Mouse (Mus musculus): Measurements from ENCODE around the gene Syne3. TPM values are rescaled to one million over a fixed set of nuclear protein-coding genes. Genes with fewer than 3 reads are reported as not detected.

Gene Syne3
- polyA plus RNA-seq, 1 experiment from 2014 or later: 0.38 TPM

DNA sequence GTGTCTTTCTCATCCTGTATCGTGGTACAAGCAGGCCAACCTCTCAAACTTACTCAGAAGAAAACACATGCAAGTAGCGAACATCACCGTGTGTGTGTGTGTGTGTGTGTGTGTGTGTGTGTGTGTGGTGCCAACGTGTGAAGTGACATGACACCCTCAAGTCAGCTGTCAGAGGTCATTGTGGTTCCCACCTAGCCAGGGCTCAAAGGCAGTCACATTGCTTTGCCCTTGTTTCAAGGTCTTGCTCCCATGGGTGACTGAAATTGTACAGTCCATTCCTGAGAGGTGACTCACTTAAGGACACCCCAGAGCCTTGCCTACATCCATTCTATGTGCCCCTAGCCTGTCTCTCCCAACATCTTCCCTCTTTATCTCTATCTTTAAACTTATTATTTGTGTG, 40.0 kb downstream of the Syne3 start:
- no peaks in the 10 kb centered on the region for H3K27me3 ChIP-seq (replicated peaks; ENCODE audit: control insufficient read depth, insufficient read depth, low read length)
- WGBS: 87% methylated on average over 4 of the region's 4 CpGs
- no peak for ATAC-seq

DNA sequence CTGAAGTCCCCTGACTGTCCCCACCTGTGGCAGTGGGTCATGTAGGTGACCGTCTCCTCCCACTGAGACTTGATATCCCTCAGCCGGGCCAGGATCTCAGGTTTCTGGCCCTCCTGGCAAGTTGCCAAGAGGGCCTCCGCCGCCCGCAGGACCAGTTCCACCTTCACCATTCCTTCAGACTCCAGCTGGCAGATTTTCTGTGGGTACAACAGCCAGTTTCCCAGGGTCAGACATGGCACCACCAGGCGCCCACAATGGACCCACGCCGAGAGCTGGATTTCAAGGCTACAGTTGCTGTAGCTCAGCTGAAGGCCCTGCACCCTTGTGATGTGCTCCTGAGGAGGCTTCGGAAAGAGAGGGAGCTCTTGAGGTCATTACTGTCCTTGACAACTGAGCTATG, 40.4 kb downstream of the Syne3 start:
- Histone ChIP-seq H3K4me3 (ENCODE audit: low read length) (no peak overlapping the region), H3K9ac (ENCODE audit: low read depth, low read length) (no peak overlapping the region), H3K4me2 (ENCODE audit: low read length) (no peak overlapping the region), H3K4me1 (ENCODE audit: control insufficient read depth, insufficient read depth, low read depth, low read length) (no peaks in the 10 kb centered on the region; the same call in 1 of the 2 replicates), H3K27ac (ENCODE audit: low read depth, low read length) (no peak overlapping the region), H3K36me3 (ENCODE audit: control insufficient read depth, insufficient read depth, low read length) (no peaks in the 10 kb centered on the region), H3K27me3 (replicated peaks; ENCODE audit: control insufficient read depth, insufficient read depth, low read length) (no peaks in the 10 kb centered on the region), H3K9me3 (ENCODE audit: control insufficient read depth, low read length) (no peaks in the 10 kb centered on the region)
- ATAC-seq: no peak
- 85% methylated on average over 9 of the region's 9 CpGs for whole genome bisulfite sequencing

More for the DNA sequence above, 40.0 kb downstream of the Syne3 start:
- Histone ChIP-seq H3K27ac (ENCODE audit: low read depth, low read length) (no peak overlapping the region), H3K9me3 (ENCODE audit: control insufficient read depth, low read length) (no peaks in the 10 kb centered on the region), H3K4me3 (ENCODE audit: low read length) (no peak overlapping the region), H3K9ac (ENCODE audit: low read depth, low read length) (no peak overlapping the region), H3K4me2 (ENCODE audit: low read length) (no peak overlapping the region), H3K36me3 (ENCODE audit: control insufficient read depth, insufficient read depth, low read length) (no peaks in the 10 kb centered on the region), H3K4me1 (ENCODE audit: control insufficient read depth, insufficient read depth, low read depth, low read length) (no peaks in the 10 kb centered on the region; the same call in 1 of the 2 replicates)

DNA sequence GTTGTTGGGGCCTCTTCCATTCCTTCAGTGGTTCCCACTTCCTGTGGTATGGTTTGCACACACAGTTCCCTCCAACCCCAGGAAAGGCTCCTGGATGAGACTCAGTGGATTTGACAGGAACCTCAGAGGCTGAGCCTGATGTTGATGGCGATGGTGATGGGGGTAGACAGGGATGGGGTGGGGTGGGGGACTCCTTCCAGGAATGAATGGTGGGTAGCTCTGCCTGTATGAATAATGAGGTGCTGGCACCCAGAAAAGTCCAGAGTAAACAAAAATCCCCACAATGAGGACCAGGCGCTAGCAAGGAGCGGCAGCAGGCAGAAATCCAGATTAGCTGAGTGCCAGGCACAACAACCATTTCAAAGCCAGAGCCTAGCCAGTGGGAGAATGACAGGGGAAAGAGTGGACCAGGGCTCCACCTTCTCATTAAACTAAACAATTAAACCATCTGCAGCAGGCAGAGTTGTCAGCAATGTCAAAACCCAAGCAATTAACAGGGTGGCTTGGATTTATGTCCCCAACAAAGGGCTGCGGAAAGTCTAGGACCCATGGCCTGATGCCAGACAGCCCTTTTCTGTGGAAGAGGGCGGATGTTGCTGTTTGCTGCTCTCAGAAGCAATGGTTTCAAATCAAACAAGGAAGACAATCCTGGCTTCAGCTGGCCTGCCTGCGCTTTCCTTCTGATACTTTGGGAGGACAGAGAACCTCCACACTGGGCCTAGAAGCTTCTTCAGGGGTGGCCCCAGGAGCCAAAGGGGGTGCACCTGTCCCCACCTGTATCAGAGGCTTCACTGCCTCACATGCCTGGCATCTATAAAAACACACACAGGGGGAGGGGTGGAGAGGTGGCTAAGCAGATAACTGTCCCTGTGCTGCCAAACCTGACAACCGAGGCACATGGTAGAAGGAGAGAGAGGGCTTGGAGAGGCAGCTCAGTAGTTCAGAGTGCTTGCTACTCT, 44.4 kb downstream of the Syne3 start:
- no peak overlapping the region for H3K9ac ChIP-seq (ENCODE audit: low read depth, low read length)
- H3K4me2 ChIP-seq (ENCODE audit: low read length): no peak overlapping the region
- ATAC-seq: peak; percentile 73
- no peaks in the 10 kb centered on the region for H3K9me3 ChIP-seq (ENCODE audit: control insufficient read depth, low read length)
- no peaks in the 10 kb centered on the region for H3K36me3 ChIP-seq (ENCODE audit: control insufficient read depth, insufficient read depth, low read length)
- no peaks in the 10 kb centered on the region; the same call in 1 of the 2 replicates for H3K4me1 ChIP-seq (ENCODE audit: control insufficient read depth, insufficient read depth, low read depth, low read length)
- no peak overlapping the region for H3K27ac ChIP-seq (ENCODE audit: low read depth, low read length)
- no peaks in the 10 kb centered on the region for H3K27me3 ChIP-seq (replicated peaks; ENCODE audit: control insufficient read depth, insufficient read depth, low read length)
- 43% methylated on average over 7 of the region's 7 CpGs for WGBS
- no peak overlapping the region for H3K4me3 ChIP-seq (ENCODE audit: low read length)

GRCm38 (mm10) chr12:104960421-104960820, 49.2 kb downstream of the Syne3 start:
- ATAC-seq: no peak
- H3K9ac ChIP-seq (ENCODE audit: low read depth, low read length): no peak overlapping the region
- H3K4me3 ChIP-seq (ENCODE audit: low read length): no peak overlapping the region
- no peak overlapping the region for H3K27ac ChIP-seq (ENCODE audit: low read depth, low read length)
- H3K4me2 ChIP-seq (ENCODE audit: low read length): no peak overlapping the region
- H3K9me3 ChIP-seq (ENCODE audit: control insufficient read depth, low read length): no peaks in the 10 kb centered on the region
- H3K36me3 ChIP-seq (ENCODE audit: control insufficient read depth, insufficient read depth, low read length): no peaks in the 10 kb centered on the region
- H3K27me3 ChIP-seq (replicated peaks; ENCODE audit: control insufficient read depth, insufficient read depth, low read length): no peaks in the 10 kb centered on the region
- peaks cover under 1% of the 10 kb centered on the region; the same call in 1 of the 2 replicates for H3K4me1 ChIP-seq (ENCODE audit: control insufficient read depth, insufficient read depth, low read depth, low read length)

DNA sequence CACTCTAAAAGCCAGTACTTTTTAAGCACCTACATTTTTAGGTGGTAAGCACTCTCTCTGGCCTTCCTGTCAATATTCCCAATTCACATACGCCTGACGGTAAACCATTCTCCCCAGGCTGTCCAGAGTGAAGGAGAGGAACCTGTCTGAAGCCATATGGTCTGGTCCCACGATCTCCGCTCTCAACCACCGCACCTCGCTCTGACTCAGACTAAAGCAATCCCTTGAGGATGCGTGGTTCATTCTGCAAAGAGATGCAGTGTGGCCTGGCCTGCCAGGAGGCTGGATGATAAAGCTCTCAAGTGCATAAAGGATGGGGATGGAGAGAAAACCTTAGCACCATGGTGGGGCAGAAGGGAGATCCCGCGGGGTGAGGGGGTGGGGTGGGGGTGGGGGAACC, 49.6 kb downstream of the Syne3 start:
- Histone ChIP-seq H3K9ac (ENCODE audit: low read depth, low read length) (no peak overlapping the region), H3K4me2 (ENCODE audit: low read length) (no peak overlapping the region), H3K36me3 (ENCODE audit: control insufficient read depth, insufficient read depth, low read length) (no peaks in the 10 kb centered on the region), H3K4me3 (ENCODE audit: low read length) (no peak overlapping the region), H3K9me3 (ENCODE audit: control insufficient read depth, low read length) (no peaks in the 10 kb centered on the region), H3K4me1 (ENCODE audit: control insufficient read depth, insufficient read depth, low read depth, low read length) (peaks cover 4% of the 10 kb centered on the region; the same call in 1 of the 2 replicates), H3K27me3 (replicated peaks; ENCODE audit: control insufficient read depth, insufficient read depth, low read length) (no peaks in the 10 kb centered on the region), H3K27ac (ENCODE audit: low read depth, low read length) (no peak overlapping the region)
- no peak for ATAC-seq
- 60% methylated on average over 9 of the region's 9 CpGs for WGBS

DNA sequence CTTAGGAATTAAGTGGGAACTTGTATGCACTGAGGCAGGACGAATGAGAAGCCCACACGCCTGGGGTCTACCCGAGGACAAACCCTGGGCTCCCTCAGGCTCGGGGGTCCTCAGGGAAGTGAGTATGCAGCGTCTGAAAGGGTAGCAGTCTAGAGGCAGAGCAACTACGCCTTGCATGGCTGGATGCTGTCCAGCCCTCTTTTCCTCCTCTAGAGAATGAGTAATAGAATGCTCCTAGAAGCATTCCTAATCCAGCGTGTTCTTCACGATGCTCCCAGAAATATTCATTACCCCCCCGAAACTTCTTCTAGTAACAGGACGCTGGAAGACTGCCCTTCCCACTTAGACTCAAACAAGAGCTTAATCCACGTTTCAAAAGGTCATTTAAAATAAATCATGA, 51.3 kb downstream of the Syne3 start:
- no peak overlapping the region for H3K4me3 ChIP-seq (ENCODE audit: low read length)
- H3K27me3 ChIP-seq (replicated peaks; ENCODE audit: control insufficient read depth, insufficient read depth, low read length): no peaks in the 10 kb centered on the region
- no peak for ATAC-seq
- H3K27ac ChIP-seq (ENCODE audit: low read depth, low read length): no peak overlapping the region
- H3K4me1 ChIP-seq (ENCODE audit: control insufficient read depth, insufficient read depth, low read depth, low read length): peaks cover 4% of the 10 kb centered on the region; the same call in 1 of the 2 replicates
- no peaks in the 10 kb centered on the region for H3K9me3 ChIP-seq (ENCODE audit: control insufficient read depth, low read length)
- no peaks in the 10 kb centered on the region for H3K36me3 ChIP-seq (ENCODE audit: control insufficient read depth, insufficient read depth, low read length)
- no peak overlapping the region for H3K4me2 ChIP-seq (ENCODE audit: low read length)
- 69% methylated on average over 11 of the region's 11 CpGs for WGBS
- no peak overlapping the region for H3K9ac ChIP-seq (ENCODE audit: low read depth, low read length)

GRCm38 (mm10) chr12:104957165-104957564, 52.4 kb downstream of the Syne3 start:
- Histone ChIP-seq H3K36me3 (ENCODE audit: control insufficient read depth, insufficient read depth, low read length) (no peaks in the 10 kb centered on the region), H3K27ac (ENCODE audit: low read depth, low read length) (no peak overlapping the region), H3K9ac (ENCODE audit: low read depth, low read length) (no peak overlapping the region), H3K4me1 (ENCODE audit: control insufficient read depth, insufficient read depth, low read depth, low read length) (peaks cover 4% of the 10 kb centered on the region; the same call in 1 of the 2 replicates), H3K27me3 (replicated peaks; ENCODE audit: control insufficient read depth, insufficient read depth, low read length) (0 out of 2 replicates have a peak, but pooled peaks cover 1% of the 10 kb centered on the region), H3K4me2 (ENCODE audit: low read length) (no peak overlapping the region), H3K9me3 (ENCODE audit: control insufficient read depth, low read length) (no peaks in the 10 kb centered on the region), H3K4me3 (ENCODE audit: low read length) (no peak overlapping the region)
- no peak for ATAC-seq
- 84% methylated on average over 1 of the region's 1 CpGs for WGBS

GRCm38 (mm10) chr12:104956406-104956805, 53.2 kb downstream of the Syne3 start:
- no peak overlapping the region for H3K27ac ChIP-seq (ENCODE audit: low read depth, low read length)
- no peak overlapping the region for H3K4me3 ChIP-seq (ENCODE audit: low read length)
- H3K9me3 ChIP-seq (ENCODE audit: control insufficient read depth, low read length): no peaks in the 10 kb centered on the region
- no peak overlapping the region for H3K9ac ChIP-seq (ENCODE audit: low read depth, low read length)
- peaks cover 4% of the 10 kb centered on the region; the same call in 1 of the 2 replicates for H3K4me1 ChIP-seq (ENCODE audit: control insufficient read depth, insufficient read depth, low read depth, low read length)
- ATAC-seq: no peak
- no peak overlapping the region for H3K4me2 ChIP-seq (ENCODE audit: low read length)
- no peaks in the 10 kb centered on the region for H3K36me3 ChIP-seq (ENCODE audit: control insufficient read depth, insufficient read depth, low read length)
- 0 out of 2 replicates have a peak, but pooled peaks cover 4% of the 10 kb centered on the region for H3K27me3 ChIP-seq (replicated peaks; ENCODE audit: control insufficient read depth, insufficient read depth, low read length)
- 87% methylated on average over 6 of the region's 6 CpGs for WGBS

GRCm38 (mm10) chr12:104955003-104955800, 54.4 kb downstream of the Syne3 start:
- Histone ChIP-seq H3K9ac (ENCODE audit: low read depth, low read length) (no peak overlapping the region), H3K4me1 (ENCODE audit: control insufficient read depth, insufficient read depth, low read depth, low read length) (peaks cover 4% of the 10 kb centered on the region; the same call in 1 of the 2 replicates), H3K27ac (ENCODE audit: low read depth, low read length) (peak overlapping the region; percentile 62), H3K27me3 (replicated peaks; ENCODE audit: control insufficient read depth, insufficient read depth, low read length) (0 out of 2 replicates have a peak, but pooled peaks cover 4% of the 10 kb centered on the region), H3K9me3 (ENCODE audit: control insufficient read depth, low read length) (no peaks in the 10 kb centered on the region), H3K4me3 (ENCODE audit: low read length) (no peak overlapping the region), H3K36me3 (ENCODE audit: control insufficient read depth, insufficient read depth, low read length) (no peaks in the 10 kb centered on the region), H3K4me2 (ENCODE audit: low read length) (no peak overlapping the region)
- ATAC-seq: peak; percentile 66
- 55% methylated on average over 17 of the region's 17 CpGs for WGBS

Data from hindbrain, embryonic 16.5 days (tissue).